Mouse (Mus musculus) layer of hippocampus, adult 9-11 months (tissue): ENCODE data around the gene Slc29a4.

Experiments
- DNase-seq: peaks from one replicate; pipeline ENCODE4 v3.0.0; 2022

Slc29a4 gene

GRCm38 (mm10) chr5:142696865-142697264 lies 4.6 kb downstream of the Slc29a4 start:
- DNase-seq, result peak; percentile 81

- no peak for DNase-seq
Observed at GRCm38 (mm10) chr5:142697742-142698141, 5.4 kb downstream of the Slc29a4 start.

- no peak for DNase-seq
Observed at GRCm38 (mm10) chr5:142700842-142701589, 8.7 kb downstream of the Slc29a4 start.

GRCm38 (mm10) chr5:142701651-142702510 lies 9.6 kb downstream of the Slc29a4 start:
- DNase-seq, result no peak

GRCm38 (mm10) chr5:142702511-142703138 lies 10.3 kb downstream of the Slc29a4 start:
- no peak for DNase-seq

- no peak for DNase-seq
Observed at GRCm38 (mm10) chr5:142703569-142703968, 11.3 kb downstream of the Slc29a4 start.

GRCm38 (mm10) chr5:142707709-142708108 lies 15.4 kb downstream of the Slc29a4 start:
- no peak for DNase-seq

- DNase-seq, result no peak
Observed at GRCm38 (mm10) chr5:142709436-142709835, 17.1 kb downstream of the Slc29a4 start.

- no peak for DNase-seq
Observed at GRCm38 (mm10) chr5:142712373-142712772, 20.1 kb downstream of the Slc29a4 start.

- DNase-seq, result no peak
Observed at GRCm38 (mm10) chr5:142713966-142714365, 21.7 kb downstream of the Slc29a4 start.

- DNase-seq, result no peak
Observed at GRCm38 (mm10) chr5:142715059-142715458, 22.7 kb downstream of the Slc29a4 start.

GRCm38 (mm10) chr5:142716056-142716455 lies 23.7 kb downstream of the Slc29a4 start:
- DNase-seq, result no peak

GRCm38 (mm10) chr5:142718037-142718436 lies 25.7 kb downstream of the Slc29a4 start:
- no peak for DNase-seq

GRCm38 (mm10) chr5:142718486-142718885 lies 26.2 kb downstream of the Slc29a4 start:
- DNase-seq, result no peak

- DNase-seq, result no peak
Observed at GRCm38 (mm10) chr5:142719897-142720296, 27.6 kb downstream of the Slc29a4 start.

GRCm38 (mm10) chr5:142723520-142724133 lies 31.3 kb downstream of the Slc29a4 start:
- peak; percentile 56 for DNase-seq

GRCm38 (mm10) chr5:142724265-142724664 lies 32.0 kb downstream of the Slc29a4 start:
- DNase-seq, result no peak

- no peak for DNase-seq
Observed at GRCm38 (mm10) chr5:142726748-142727147, 34.4 kb downstream of the Slc29a4 start.

GRCm38 (mm10) chr5:142728301-142728700 lies 36.0 kb downstream of the Slc29a4 start:
- DNase-seq, result no peak

GRCm38 (mm10) chr5:142730295-142730694 lies 38.0 kb downstream of the Slc29a4 start:
- no peak for DNase-seq

GRCm38 (mm10) chr5:142731916-142732315 lies 39.6 kb downstream of the Slc29a4 start:
- DNase-seq, result no peak

- no peak for DNase-seq
Observed at GRCm38 (mm10) chr5:142739941-142740340, 47.6 kb downstream of the Slc29a4 start.

- no peak for DNase-seq
Observed at GRCm38 (mm10) chr5:142747026-142747629, 54.8 kb downstream of the Slc29a4 start.
